Mouse (Mus musculus) embryonic fibroblast, embryonic 13.5 days (primary cell): ENCODE results near the gene Cldn10. TPM values are rescaled to one million over a fixed set of nuclear protein-coding genes. Genes with fewer than 3 reads are reported as not detected.

Experiments used
- H3K27ac ChIP-seq: 2 replicates; pipeline ENCODE4 v1.5.1; 2012; ENCODE audit warnings: low read length, control low read depth, inconsistent platforms; ENCODE audit not compliant: insufficient read depth
- H3K4me1 ChIP-seq: 2 replicates; pipeline ENCODE4 v1.6.1; 2011; ENCODE audit warnings: low read length; ENCODE audit not compliant: control insufficient read depth, insufficient read depth
- H3K4me3 ChIP-seq: 2 replicates; pipeline ENCODE4 v1.5.1; 2011; ENCODE audit warnings: mild to moderate bottlenecking, control low read depth, low read length; ENCODE audit not compliant: insufficient read depth
- CTCF ChIP-seq: IDR thresholded peaks from 2 replicates; pipeline ENCODE4 v1.5.1; 2011; ENCODE audit warnings: mild to moderate bottlenecking, control low read depth, low read length, moderate library complexity, borderline replicate concordance; ENCODE audit not compliant: insufficient read depth
- POLR2A ChIP-seq: IDR thresholded peaks from 2 replicates; pipeline ENCODE4 v1.6.1; 2011; ENCODE audit warnings: low read depth, mild to moderate bottlenecking, control low read depth, low read length, moderate library complexity
- polyA plus RNA-seq: library from polyadenylated mRNA; stranded (reverse); fragments of >200 nt; gene quantifications from 2 replicates; pipeline ENCODE4 v1.2.4, GENCODE M21; 2011; ENCODE audit warnings: low read depth; ENCODE audit not compliant: missing spikeins, insufficient read length

The Cldn10 gene
- polyA plus RNA-seq, 1 experiment: not detected

- H3K4me3 ChIP-seq: no peak overlapping the region
- no peaks in the 10 kb centered on the region for H3K4me1 ChIP-seq
- no peak overlapping the region for H3K27ac ChIP-seq
- TF ChIP-seq POLR2A (no peak), CTCF (no peak)
Measured at GRCm38 (mm10) chr14:118823313-118823712, 35.6 kb downstream of the Cldn10 start.

DNA sequence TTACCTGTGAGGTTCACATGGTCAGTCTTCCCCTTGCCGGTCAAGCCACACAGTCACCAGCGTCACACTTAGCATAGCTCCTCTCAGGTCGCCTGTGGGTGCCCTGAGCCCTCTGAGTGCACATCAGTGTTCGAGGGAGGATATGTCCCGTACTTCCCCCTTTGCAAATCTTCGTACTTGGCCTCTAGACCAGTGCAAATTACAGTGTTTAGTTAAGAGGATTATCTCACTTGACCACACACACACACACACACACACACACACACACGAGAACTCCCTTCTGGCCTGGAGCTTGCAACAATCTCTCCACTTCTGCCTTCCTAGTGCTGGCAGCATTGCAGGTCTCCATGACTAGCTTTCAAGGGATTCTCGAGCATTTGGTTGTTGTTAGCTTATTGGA lies 38.6 kb downstream of the Cldn10 start:
- no peak overlapping the region for H3K4me3 ChIP-seq

DNA sequence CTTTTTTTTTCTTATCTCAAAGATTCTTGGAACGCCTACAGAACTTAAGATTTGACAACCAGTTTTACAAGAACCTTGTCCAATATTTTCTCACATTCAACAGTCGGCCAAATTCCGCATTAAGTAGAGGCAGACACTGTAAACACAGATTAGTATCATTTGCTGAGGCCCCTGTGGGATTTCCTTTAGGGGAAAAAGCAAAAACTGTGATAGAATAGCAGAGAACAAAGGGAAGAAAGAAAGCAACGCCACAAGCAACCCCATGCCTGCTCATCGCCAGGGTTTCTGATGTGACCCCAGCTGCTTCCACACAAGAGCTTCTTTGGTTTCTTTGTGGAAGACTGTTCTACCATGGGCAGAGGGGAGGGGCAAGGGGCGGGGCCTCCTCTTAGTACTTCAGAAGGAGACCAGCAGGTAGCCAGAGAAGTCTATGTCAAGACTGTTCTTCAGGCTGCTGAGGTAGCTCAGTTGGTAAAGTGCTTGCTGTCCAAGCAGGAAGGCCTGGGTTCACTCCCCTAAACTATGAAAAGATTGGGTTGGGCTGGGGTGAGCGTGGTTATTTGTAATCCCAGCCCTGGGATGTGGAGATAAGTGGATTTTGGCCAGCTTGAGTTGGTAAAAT lies 39.7 kb downstream of the Cldn10 start:
- no peak overlapping the region for H3K27ac ChIP-seq
- TF ChIP-seq POLR2A (no peak), CTCF (no peak)
- no peaks in the 10 kb centered on the region; the same call in 1 of the 2 replicates for H3K4me1 ChIP-seq

More for the DNA sequence above, 38.6 kb downstream of the Cldn10 start:
- no peak overlapping the region for H3K27ac ChIP-seq
- H3K4me1 ChIP-seq: no peaks in the 10 kb centered on the region
- TF ChIP-seq POLR2A: no peak
- TF ChIP-seq CTCF: no peak

GRCm38 (mm10) chr14:118829331-118830095 lies 41.8 kb downstream of the Cldn10 start:
- no peak overlapping the region for H3K4me3 ChIP-seq
- no peaks in the 10 kb centered on the region; the same call in 1 of the 2 replicates for H3K4me1 ChIP-seq
- TF ChIP-seq POLR2A: no peak
- TF ChIP-seq CTCF: no peak
- H3K27ac ChIP-seq: no peak overlapping the region

More for the DNA sequence above, 39.7 kb downstream of the Cldn10 start:
- H3K4me3 ChIP-seq: no peak overlapping the region

DNA sequence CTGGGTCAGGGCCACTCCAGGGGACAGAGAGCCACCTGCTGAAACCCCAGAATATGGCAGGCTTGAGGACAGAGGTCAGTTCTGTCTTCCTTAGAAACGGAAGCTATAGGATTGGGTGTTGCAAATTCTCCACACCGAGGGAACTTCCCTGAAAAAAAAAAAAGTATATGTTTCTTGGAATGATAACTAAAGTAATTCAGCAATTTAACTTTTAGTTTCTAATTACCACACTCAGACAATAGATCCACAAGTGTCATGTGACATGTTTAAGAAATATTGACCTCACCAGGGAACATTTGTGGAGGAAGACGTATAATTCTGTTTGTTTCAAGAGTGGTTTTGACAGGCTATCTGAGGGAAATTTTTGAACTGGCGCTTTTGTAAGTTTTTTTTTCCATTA lies 43.9 kb downstream of the Cldn10 start:
- H3K4me1 ChIP-seq: no peaks in the 10 kb centered on the region; the same call in 1 of the 2 replicates
- TF ChIP-seq POLR2A: no peak
- no peak for TF ChIP-seq CTCF
- no peak overlapping the region for H3K27ac ChIP-seq
- no peak overlapping the region for H3K4me3 ChIP-seq

- Histone ChIP-seq H3K4me1 (no peaks in the 10 kb centered on the region; the same call in 1 of the 2 replicates), H3K27ac (no peak overlapping the region), H3K4me3 (no peak overlapping the region)
- TF ChIP-seq POLR2A: no peak
- no peak for TF ChIP-seq CTCF
Measured at GRCm38 (mm10) chr14:118833241-118833640, 45.5 kb downstream of the Cldn10 start.

- no peak overlapping the region for H3K4me3 ChIP-seq
- no peaks in the 10 kb centered on the region; the same call in 1 of the 2 replicates for H3K4me1 ChIP-seq
- H3K27ac ChIP-seq: no peak overlapping the region
- TF ChIP-seq CTCF: no peak
- TF ChIP-seq POLR2A: no peak
Measured at GRCm38 (mm10) chr14:118834313-118834712, 46.6 kb downstream of the Cldn10 start.

GRCm38 (mm10) chr14:118836145-118836544 lies 48.4 kb downstream of the Cldn10 start:
- Histone ChIP-seq H3K27ac (no peak overlapping the region), H3K4me1 (no peaks in the 10 kb centered on the region; the same call in 1 of the 2 replicates), H3K4me3 (no peak overlapping the region)
- TF ChIP-seq CTCF (no peak), POLR2A (no peak)

GRCm38 (mm10) chr14:118836754-118837153 lies 49.0 kb downstream of the Cldn10 start:
- Histone ChIP-seq H3K4me1 (no peaks in the 10 kb centered on the region; the same call in 1 of the 2 replicates), H3K4me3 (no peak overlapping the region), H3K27ac (no peak overlapping the region)
- no peak for TF ChIP-seq CTCF
- TF ChIP-seq POLR2A: no peak
